27 mouse cellular contexts compared by ENCODE assay signal in the genomic region with DNA sequence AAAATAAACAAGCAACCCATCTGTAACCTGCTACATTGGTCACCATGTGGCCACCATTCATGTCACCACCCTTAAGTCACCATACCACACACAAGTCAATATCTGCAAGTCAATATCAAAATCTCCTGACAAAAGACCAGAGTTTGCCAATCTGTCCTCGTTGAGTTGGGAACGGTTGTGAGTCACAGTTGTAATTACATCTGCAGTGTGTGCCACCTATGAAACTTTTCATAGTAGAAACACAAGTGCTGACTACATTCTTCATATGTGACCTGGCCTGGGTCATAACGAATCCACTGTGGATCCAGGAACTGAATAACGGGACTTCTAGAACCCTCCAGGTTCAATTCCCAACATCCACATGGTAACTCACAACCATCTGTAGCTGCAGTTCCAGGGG. TPM values are rescaled to one million over a fixed set of nuclear protein-coding genes. Genes with fewer than 3 reads are reported as not detected.
DNase-seq lines count a peak whose midpoint lies in the region; ATAC-seq and TF ChIP-seq lines count a peak whose summit lies in the region.
"Had no signal": no experiment of that assay in that cellular context is flagged by ENCODE, and none has a peak within 500 bp of the region (broad histone marks: within the 10 kb centered on the region; RNA-seq: fewer than 3 reads in every experiment).

No protein-coding gene starts in this region.

- 69% methylated on average over 4 of the region's 4 CpGs for WGBS in hindbrain, embryonic 10.5 days
- 40% methylated on average over 4 of the region's 4 CpGs for WGBS in hindbrain, postnatal 0 days
- 65% methylated on average over 4 of the region's 4 CpGs for WGBS in forebrain, embryonic 11.5 days
- WGBS in forebrain, postnatal 0 days, result 24% methylated on average over 4 of the region's 4 CpGs
- WGBS in midbrain, embryonic 14.5 days, result 42% methylated on average over 4 of the region's 4 CpGs

- H3K36me3 ChIP-seq in hindbrain, embryonic 10.5 days, result peaks cover 9% of the 10 kb centered on the region
- no peaks in the 10 kb centered on the region for H3K36me3 ChIP-seq in hindbrain, postnatal 0 days (ENCODE audit: insufficient read depth, low read length)
- no peaks in the 10 kb centered on the region for H3K36me3 ChIP-seq in forebrain, embryonic 11.5 days (ENCODE audit: control insufficient read depth, insufficient read depth, low read length)
- H3K36me3 ChIP-seq in forebrain, postnatal 0 days (ENCODE audit: insufficient read depth), result no peaks in the 10 kb centered on the region
- H3K36me3 ChIP-seq in midbrain, embryonic 14.5 days (ENCODE audit: control insufficient read depth, insufficient read depth, low read length), result no peaks in the 10 kb centered on the region
- H3K36me3 ChIP-seq: heart, embryonic 12.5 days; kidney, embryonic 15.5 days; limb, embryonic 10.5 days; liver, embryonic 15.5 days; lung, embryonic 15.5 days had no signal

- no peak for ATAC-seq in hindbrain, postnatal 0 days
- ATAC-seq in forebrain, embryonic 11.5 days (replicated peaks; ENCODE audit: low FRiP score), result no peak; the same call in 1 of the 2 replicates
- ATAC-seq in forebrain, postnatal 0 days, result no peak
- no peak for ATAC-seq in midbrain, embryonic 14.5 days (ENCODE audit: low FRiP score, low TSS enrichment)
- ATAC-seq: CD4-positive, CD25-positive, alpha-beta regulatory T cell, adult 4 months had no signal

- H3K9ac ChIP-seq in hindbrain, postnatal 0 days (replicated peaks; ENCODE audit: low read length), result no peak overlapping the region
- H3K9ac ChIP-seq in forebrain, embryonic 11.5 days (ENCODE audit: low read length), result no peak overlapping the region
- no peak overlapping the region for H3K9ac ChIP-seq in forebrain, postnatal 0 days
- no peak overlapping the region for H3K9ac ChIP-seq in midbrain, embryonic 14.5 days (replicated peaks; ENCODE audit: low read length)
- H3K9ac ChIP-seq: heart, embryonic 12.5 days; kidney, embryonic 15.5 days; liver, embryonic 15.5 days; lung, embryonic 15.5 days had no signal

- no peak overlapping the region for H3K4me3 ChIP-seq in hindbrain, embryonic 10.5 days
- H3K4me3 ChIP-seq in hindbrain, postnatal 0 days (ENCODE audit: low read length), result no peak overlapping the region
- no peak overlapping the region for H3K4me3 ChIP-seq in forebrain, embryonic 11.5 days (ENCODE audit: low read depth, low read length)
- no peak overlapping the region for H3K4me3 ChIP-seq in forebrain, postnatal 0 days (ENCODE audit: low read depth, low read length)
- no peak overlapping the region for H3K4me3 ChIP-seq in midbrain, embryonic 14.5 days (replicated peaks; ENCODE audit: low read depth, low read length)
- H3K4me3 ChIP-seq: heart, embryonic 12.5 days; kidney, embryonic 15.5 days; limb, embryonic 10.5 days; liver, embryonic 15.5 days; lung, embryonic 15.5 days had no signal

- intact Hi-C loops in left cerebral cortex, postnatal 36 days (cut with DNase I), result no loop called here

- H3K9me3 ChIP-seq in hindbrain, embryonic 10.5 days, result no peaks in the 10 kb centered on the region
- H3K9me3 ChIP-seq in hindbrain, postnatal 0 days (ENCODE audit: low read length), result no peaks in the 10 kb centered on the region
- H3K9me3 ChIP-seq in forebrain, embryonic 11.5 days (ENCODE audit: control insufficient read depth, low read length), result no peaks in the 10 kb centered on the region
- no peaks in the 10 kb centered on the region for H3K9me3 ChIP-seq in forebrain, postnatal 0 days (ENCODE audit: low read length)
- H3K9me3 ChIP-seq in midbrain, embryonic 14.5 days (ENCODE audit: control insufficient read depth, low read length), result no peaks in the 10 kb centered on the region
- H3K9me3 ChIP-seq: heart, embryonic 12.5 days; kidney, embryonic 15.5 days; limb, embryonic 10.5 days; liver, embryonic 15.5 days; lung, embryonic 15.5 days had no signal

- peak overlapping the region; percentile 88 for H3K27ac ChIP-seq in hindbrain, embryonic 10.5 days
- H3K27ac ChIP-seq in hindbrain, postnatal 0 days, result no peak overlapping the region
- H3K27ac ChIP-seq in forebrain, embryonic 11.5 days (ENCODE audit: low read depth, low read length), result peak overlapping the region; percentile 84
- H3K27ac ChIP-seq in forebrain, postnatal 0 days (ENCODE audit: low read depth, low read length), result peak overlapping the region; percentile 77; the same call in 1 of the 2 replicates
- peak overlapping the region; percentile 81 for H3K27ac ChIP-seq in midbrain, embryonic 14.5 days (replicated peaks; ENCODE audit: low read depth, low read length)
- H3K27ac ChIP-seq: kidney, embryonic 15.5 days; limb, embryonic 10.5 days; liver, embryonic 15.5 days; lung, embryonic 15.5 days; stomach, postnatal 0 days had no signal

- TF ChIP-seq CTCF in hindbrain, postnatal 0 days (IDR thresholded peaks at IDR 0.05; ENCODE audit: low read depth), result no peak
- no peak for TF ChIP-seq CTCF in forebrain, postnatal 0 days (IDR thresholded peaks at IDR 0.05; ENCODE audit: low read depth)

- H3K4me2 ChIP-seq in hindbrain, postnatal 0 days (ENCODE audit: low read depth, low read length), result no peak overlapping the region
- H3K4me2 ChIP-seq in forebrain, embryonic 11.5 days (ENCODE audit: low read depth, low read length, severe bottlenecking), result peak overlapping the region; percentile 15; the same call in 1 of the 2 replicates
- peak overlapping the region; percentile 21; the same call in 1 of the 2 replicates for H3K4me2 ChIP-seq in forebrain, postnatal 0 days (ENCODE audit: low read depth)
- H3K4me2 ChIP-seq in midbrain, embryonic 14.5 days (ENCODE audit: low read length), result peak overlapping the region; percentile 43
- H3K4me2 ChIP-seq: heart, embryonic 12.5 days; kidney, embryonic 15.5 days; liver, embryonic 15.5 days; lung, embryonic 15.5 days had no signal

- DNase-seq in hindbrain, embryonic 10.5 days (ENCODE audit: low spot score), result no peak
- DNase-seq in hindbrain, postnatal 0 days (ENCODE audit: low spot score), result no peak
- DNase-seq in forebrain, embryonic 11.5 days (ENCODE audit: low spot score), result no peak
- no peak for DNase-seq in forebrain, postnatal 0 days
- peak; percentile 27 for DNase-seq in midbrain, embryonic 14.5 days
- DNase-seq in left cerebral cortex, postnatal 36 days (ENCODE audit: low spot score in 2 of 2), result no peak
- DNase-seq in embryo, embryonic 11 days, result no peak
- no peak for DNase-seq in kidney, postnatal 25 days
- DNase-seq: adrenal gland, postnatal 14 days; cerebellum, adult 2 months; cerebellum, postnatal 25 days; heart, adult 18-20 months; heart, postnatal 10 days; kidney, adult 11 months; layer of hippocampus, adult 9-11 months; liver; lung, postnatal 36 days; thymus, adult 2 months had no signal

- H3K4me1 ChIP-seq in hindbrain, embryonic 10.5 days (replicated peaks), result peaks cover 68% of the 10 kb centered on the region
- 0 out of 2 replicates have a peak, but pooled peaks cover 5% of the 10 kb centered on the region for H3K4me1 ChIP-seq in hindbrain, postnatal 0 days (ENCODE audit: insufficient read depth, low read length)
- peaks cover 34% of the 10 kb centered on the region for H3K4me1 ChIP-seq in forebrain, embryonic 11.5 days (replicated peaks; ENCODE audit: control insufficient read depth, insufficient read depth, low read length)
- H3K4me1 ChIP-seq in forebrain, postnatal 0 days (ENCODE audit: insufficient read depth), result peaks cover 33% of the 10 kb centered on the region
- peaks cover 62% of the 10 kb centered on the region for H3K4me1 ChIP-seq in midbrain, embryonic 14.5 days (ENCODE audit: control insufficient read depth, insufficient read depth, low read length)
- H3K4me1 ChIP-seq: heart, embryonic 12.5 days; kidney, embryonic 15.5 days; limb, embryonic 10.5 days; liver, embryonic 15.5 days; lung, embryonic 15.5 days; megakaryocyte, embryonic 14.5 days had no signal

- H3K27me3 ChIP-seq in hindbrain, embryonic 10.5 days (ENCODE audit: insufficient read depth, poor library complexity, severe bottlenecking), result no peaks in the 10 kb centered on the region
- H3K27me3 ChIP-seq in hindbrain, postnatal 0 days (ENCODE audit: insufficient read depth, low read length), result no peaks in the 10 kb centered on the region
- no peaks in the 10 kb centered on the region for H3K27me3 ChIP-seq in forebrain, embryonic 11.5 days (ENCODE audit: control insufficient read depth, insufficient read depth, low read length)
- H3K27me3 ChIP-seq in forebrain, postnatal 0 days (ENCODE audit: insufficient read depth, low read length), result no peaks in the 10 kb centered on the region
- no peaks in the 10 kb centered on the region for H3K27me3 ChIP-seq in midbrain, embryonic 14.5 days (ENCODE audit: control insufficient read depth, insufficient read depth, low read length)
- H3K27me3 ChIP-seq: heart, embryonic 12.5 days; kidney, embryonic 15.5 days; liver, embryonic 15.5 days; lung, embryonic 15.5 days; megakaryocyte, embryonic 14.5 days had no signal

RNA-seq across cellular contexts. Expression of a gene that starts 14.8 kb away (rescaled TPM):
- 21.5 and 36.1 TPM in 2 replicates for polyA plus RNA-seq in hindbrain, embryonic 10.5 days (2016; fragmentation: Nextera tagmentation; extraction: Ambion mirVana)
- 28.1 and 39.9 TPM in 2 replicates for total RNA-seq in hindbrain, postnatal 0 days (2014; rRNA removed)
- 31.5 and 32.2 TPM in 2 replicates for polyA plus RNA-seq in hindbrain, postnatal 0 days (2015; fragmentation: Nextera tagmentation; extraction: Ambion mirVana)
- 38.5 and 39.2 TPM in 2 replicates for polyA plus RNA-seq in forebrain, embryonic 11.5 days (2014; fragmentation: Nextera tagmentation; extraction: Ambion mirVana)
- total RNA-seq in forebrain, postnatal 0 days (2014; rRNA removed), result 59.7 and 60.9 TPM in 2 replicates
- polyA plus RNA-seq in forebrain, postnatal 0 days (2015; fragmentation: Nextera tagmentation; extraction: Ambion mirVana), result 30.2 and 40.9 TPM in 2 replicates
- polyA plus RNA-seq in midbrain, embryonic 14.5 days (2014; fragmentation: Nextera tagmentation; extraction: Ambion mirVana), result 49.1 and 53.6 TPM in 2 replicates
- 10 to 100 TPM; 13.0 to 13.7 TPM for total RNA-seq in left cerebral cortex, postnatal 36 days (2021)
- total RNA-seq: gastrocnemius, adult 8-10 months had no signal
